Mouse (Mus musculus) layer of hippocampus, adult 9-10 months (tissue): ENCODE measurements around the gene Cga.
A peak's percentile ranks its signal among the peaks of the same experiment; 100 is the strongest.
"Not testable (repeated sequence)": the region's sequence is repeated elsewhere in the genome, so short reads cannot be mapped to it uniquely, and the experiment has no call there.

Experiments used
- DNase-seq: peaks from one replicate; pipeline ENCODE4 v3.0.0; 2022; ENCODE audit warnings: low spot score

The Cga gene

GRCm38 (mm10) chr4:34889812-34890185, 3.8 kb upstream of the Cga start:
- DNase-seq: no peak

DNA sequence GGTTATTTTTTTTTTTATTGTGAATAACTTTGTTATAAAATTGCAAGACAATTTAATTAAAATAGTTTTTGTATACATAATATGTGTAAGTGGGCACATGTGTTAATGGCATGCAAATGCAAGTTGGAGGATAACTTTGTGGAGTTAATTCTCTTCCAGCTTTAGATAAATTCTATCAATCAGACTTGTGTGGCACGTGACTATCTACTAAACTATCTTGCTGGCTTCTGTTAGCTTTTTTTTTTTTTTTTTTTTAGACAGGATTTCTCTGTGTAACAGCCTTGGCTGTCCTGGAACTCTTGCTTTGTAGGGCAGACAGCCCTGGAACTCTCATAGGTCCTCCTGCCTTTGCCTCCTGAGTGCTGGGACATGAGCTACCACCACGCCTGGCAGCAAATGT, 4.9 kb downstream of the Cga start:
- DNase-seq: no peak

GRCm38 (mm10) chr4:34899322-34899721, 5.7 kb downstream of the Cga start:
- no peak for DNase-seq

- peak; percentile 25 for DNase-seq
Observed at GRCm38 (mm10) chr4:34900155-34900554, 6.6 kb downstream of the Cga start.

- no peak for DNase-seq
Observed at GRCm38 (mm10) chr4:34901166-34901565, 7.6 kb downstream of the Cga start.

GRCm38 (mm10) chr4:34901582-34901981, 8.0 kb downstream of the Cga start:
- DNase-seq: not testable (repeated sequence)

DNA sequence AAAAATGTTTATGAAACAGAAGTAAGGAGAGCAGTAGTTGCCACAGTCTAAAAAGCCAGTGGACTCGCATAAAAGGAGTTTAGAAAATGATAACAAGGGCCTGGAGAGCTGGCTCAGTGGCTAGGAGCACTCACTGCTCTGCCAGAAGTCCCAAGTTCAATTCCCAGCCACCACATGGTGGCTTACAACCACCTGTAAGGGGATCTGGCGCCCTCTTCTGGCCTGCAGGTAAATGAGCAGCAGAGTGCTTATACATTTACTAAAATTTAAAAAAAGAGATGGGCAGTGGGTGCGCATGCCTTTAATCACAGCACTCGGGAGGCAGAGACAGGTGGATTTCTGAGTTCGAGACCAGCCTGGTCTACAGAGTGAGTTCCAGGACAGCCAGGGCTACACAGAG, 11.8 kb downstream of the Cga start:
- no peak for DNase-seq

GRCm38 (mm10) chr4:34906151-34906550, 12.6 kb downstream of the Cga start:
- DNase-seq: no peak

GRCm38 (mm10) chr4:34907026-34907425, 13.4 kb downstream of the Cga start:
- DNase-seq: no peak

DNA sequence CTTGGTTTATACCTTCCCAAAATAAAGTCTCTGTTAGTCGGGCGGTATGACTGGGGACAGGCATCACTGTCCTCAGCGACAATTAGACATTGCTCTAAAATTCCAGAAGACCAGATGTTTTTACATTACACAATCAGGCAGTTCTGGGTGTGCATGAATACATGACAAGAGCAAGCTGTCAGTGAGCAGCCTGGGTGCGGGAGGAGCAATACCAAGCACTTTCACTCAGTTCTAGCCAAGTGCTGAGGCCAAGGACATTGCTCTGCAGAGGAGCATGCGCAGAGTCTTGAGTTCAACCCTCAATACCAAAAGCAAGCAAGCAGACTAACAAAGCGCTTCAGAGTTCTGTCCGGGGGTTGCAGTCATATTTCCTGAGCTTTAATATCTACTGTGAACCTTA, 14.5 kb downstream of the Cga start:
- no peak for DNase-seq

GRCm38 (mm10) chr4:34911401-34911800, 17.8 kb downstream of the Cga start:
- DNase-seq: no peak

DNA sequence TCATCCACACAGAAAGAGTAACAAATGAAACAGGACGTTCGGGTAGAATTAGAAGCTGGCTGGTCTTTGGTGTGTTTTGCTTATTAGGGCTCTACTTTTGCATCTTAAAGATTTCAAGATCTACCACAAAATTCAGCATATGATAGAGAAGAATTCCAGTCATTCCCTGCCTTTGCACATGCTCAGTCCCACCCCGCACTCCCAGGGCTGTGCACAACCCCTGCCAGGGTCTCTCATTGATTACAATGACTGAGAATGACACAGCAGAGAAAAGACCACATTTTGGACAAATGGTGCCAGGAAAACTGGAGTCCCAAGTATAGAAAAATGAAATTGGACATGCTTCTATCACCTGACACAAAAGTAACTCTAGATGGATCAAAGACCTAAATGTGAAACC, 18.6 kb downstream of the Cga start:
- no peak for DNase-seq

DNA sequence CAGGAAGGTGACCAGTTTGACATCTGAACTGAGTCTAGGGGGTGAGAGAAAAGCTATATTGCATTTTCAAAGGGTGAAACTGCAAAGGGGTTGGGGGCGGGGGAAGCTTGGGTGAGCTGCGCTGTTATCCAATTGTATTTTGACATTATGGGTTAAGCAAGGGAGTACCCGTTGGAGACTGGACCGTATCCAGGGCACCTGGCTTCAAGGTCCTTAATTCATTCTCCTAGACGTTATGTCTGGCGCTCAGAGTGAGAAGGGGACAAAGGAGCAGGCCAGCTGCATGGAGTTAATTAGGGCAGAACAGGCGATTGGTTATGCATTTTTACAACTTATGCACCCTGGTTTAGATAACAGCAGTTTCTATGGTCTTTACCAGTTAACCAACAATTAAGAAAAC, 23.8 kb downstream of the Cga start:
- DNase-seq: no peak

DNA sequence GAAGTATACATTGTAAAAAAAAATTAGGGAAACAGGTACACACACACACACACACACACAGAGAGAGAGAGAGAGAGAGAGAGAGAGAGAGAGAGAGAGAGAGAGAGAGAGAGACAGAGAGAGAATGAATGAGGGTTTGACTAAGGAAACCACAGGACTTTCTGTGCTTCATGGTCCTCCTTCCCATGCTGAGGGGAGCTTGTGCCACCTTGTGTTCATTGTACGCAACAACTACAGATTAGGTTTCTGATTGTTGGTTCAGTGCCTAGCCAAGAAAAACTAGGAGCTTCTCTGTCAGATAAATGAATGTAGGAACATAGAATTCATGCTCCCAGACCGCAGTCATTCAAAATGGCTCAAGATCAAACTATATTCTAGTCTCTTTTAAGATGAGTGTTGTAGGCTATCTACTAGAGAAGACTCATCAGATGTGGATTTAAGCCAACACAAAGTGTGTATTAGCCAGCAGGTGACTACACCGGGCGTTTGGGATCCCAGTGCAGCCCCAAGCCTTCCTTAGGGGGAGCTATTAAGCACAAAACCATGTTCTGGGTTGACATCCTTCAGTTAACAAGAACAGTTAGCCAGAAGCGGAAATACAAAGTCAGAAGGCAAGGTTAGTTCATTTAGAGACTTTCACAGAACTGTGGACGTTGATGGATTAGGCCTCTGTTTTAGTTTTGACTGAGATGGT, 28.7 kb downstream of the Cga start:
- DNase-seq: peak; percentile 60

GRCm38 (mm10) chr4:34928386-34928785, 34.8 kb downstream of the Cga start:
- not testable (repeated sequence) for DNase-seq

GRCm38 (mm10) chr4:34941046-34941445, 47.5 kb downstream of the Cga start:
- DNase-seq: no peak

DNA sequence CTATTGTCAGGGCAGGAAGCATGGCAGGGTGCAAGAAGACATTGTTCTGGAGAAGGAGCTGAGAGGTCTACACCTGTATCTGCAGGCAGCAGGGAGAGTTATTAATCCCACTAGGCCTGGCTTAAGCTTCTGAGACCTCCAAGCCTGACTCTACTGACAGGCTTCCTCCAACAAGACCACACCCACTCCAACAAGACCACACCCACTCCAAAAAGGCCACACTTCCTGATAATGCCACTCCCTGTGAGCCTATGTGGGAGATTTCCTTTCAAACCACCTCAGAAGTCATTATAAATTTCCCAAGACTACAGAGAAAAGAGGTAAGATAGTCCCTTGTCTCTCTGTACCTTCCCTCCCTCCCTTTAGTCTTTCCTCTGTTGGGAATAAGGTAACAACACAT, 53.6 kb downstream of the Cga start:
- DNase-seq: no peak

- no peak for DNase-seq
Observed at GRCm38 (mm10) chr4:34953716-34954115, 60.1 kb downstream of the Cga start.
